Mouse (Mus musculus) kidney, embryonic 16.5 days (tissue): ENCODE measurements around the gene Crmp1. TPM values are rescaled to one million over a fixed set of nuclear protein-coding genes. Genes with fewer than 3 reads are reported as not detected.

Source experiments
- ATAC-seq: fragments of 200-750 bp; cut with Nextera tagmentation; 2 replicates; pipeline ENCODE4 v1.8.0; 2017; ENCODE audit warnings: moderate TSS enrichment; ENCODE audit not compliant: low FRiP score, low TSS enrichment
- H3K27ac ChIP-seq: fragments of 300-500 bp; sonication (generic); 2 replicates; pipeline ENCODE4 v1.5.1; 2014; ENCODE audit warnings: low read length
- H3K27me3 ChIP-seq: fragments of 300-500 bp; sonication (generic); 2 replicates; pipeline ENCODE4 v1.6.1; 2014; ENCODE audit warnings: low read length, control low read depth, mixed read lengths; ENCODE audit not compliant: insufficient read depth
- H3K36me3 ChIP-seq: fragments of 300-500 bp; sonication (generic); 2 replicates; pipeline ENCODE4 v1.6.1; 2014; ENCODE audit warnings: low read length, control low read depth, mixed read lengths; ENCODE audit not compliant: insufficient read depth
- H3K4me1 ChIP-seq: fragments of 300-500 bp; sonication (generic); 2 replicates; pipeline ENCODE4 v1.6.1; 2014; ENCODE audit warnings: low read length, control low read depth, mixed read lengths; ENCODE audit not compliant: insufficient read depth
- H3K4me2 ChIP-seq: fragments of 300-500 bp; sonication (generic); replicated peaks from 2 replicates; pipeline ENCODE4 v1.6.1; 2014; ENCODE audit warnings: low read depth, low read length
- H3K4me3 ChIP-seq: fragments of 300-500 bp; sonication (generic); 2 replicates; pipeline ENCODE4 v1.5.1; 2014; ENCODE audit warnings: mild to moderate bottlenecking, low read length
- H3K9ac ChIP-seq: fragments of 300-500 bp; sonication (generic); replicated peaks from 2 replicates; pipeline ENCODE4 v1.6.1; 2014; ENCODE audit warnings: low read length
- H3K9me3 ChIP-seq: fragments of 300-500 bp; sonication (generic); 2 replicates; pipeline ENCODE4 v1.6.1; 2016; ENCODE audit warnings: low read length, control low read depth
- WGBS: fragments of 180-500 bp; shearing (Covaris S2); extraction: QIAGEN DNeasy Blood & Tissue Kit; methylation state at CpG from one replicate; pipeline ENCODE4 v1.1.7; 2014; 5-methylcytosine and 5-hydroxymethylcytosine counted together
- polyA plus RNA-seq: library from polyadenylated mRNA; unstranded; fragments of >200 nt; fragmentation: Nextera tagmentation; extraction: Ambion mirVana; gene quantifications from 2 replicates; pipeline ENCODE4 v1.2.1, GENCODE M21; 2015

The Crmp1 gene
- 9.8 and 12.9 TPM in 2 replicates for polyA plus RNA-seq

DNA sequence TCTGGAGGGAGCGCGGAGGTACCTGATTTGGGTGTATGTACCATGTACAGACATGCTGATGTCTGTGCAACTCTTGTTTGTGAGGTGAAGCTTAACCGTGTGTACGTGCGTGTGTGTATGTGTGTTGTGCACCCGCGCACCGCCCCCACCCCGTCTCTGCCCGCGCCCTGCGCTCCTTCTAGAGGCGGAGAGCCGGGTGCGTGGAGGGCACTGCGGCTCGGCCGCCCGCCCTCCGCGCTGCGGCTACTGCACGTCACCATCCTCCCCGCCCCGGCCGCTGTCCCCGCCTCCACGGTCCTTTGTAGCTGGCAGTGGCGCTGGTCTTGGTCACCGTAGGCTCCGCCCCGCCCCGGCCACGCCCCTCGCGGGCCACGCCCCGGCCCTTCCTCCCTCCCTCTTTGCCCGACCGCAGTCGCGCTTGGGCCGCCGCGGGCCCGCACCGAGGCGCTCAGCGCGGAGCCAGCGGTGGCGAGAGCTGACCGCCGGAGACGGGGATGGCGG, at the start of gene Crmp1:
Gene Crmp1, plus strand, starts transcription at position 290 of the 501 bp plus-strand sequence.
- no peak within 1 kb of the TSS for H3K9ac ChIP-seq
- peaks cover 73% of the 10 kb centered on the region for H3K27me3 ChIP-seq
- no peaks in the 10 kb centered on the region for H3K36me3 ChIP-seq
- H3K27ac ChIP-seq = no peak within 1 kb of the TSS
- peak within 1 kb of the TSS; percentile 45 for H3K4me3 ChIP-seq
- WGBS = 1% methylated on average over 26 of the region's 56 CpGs
- ATAC-seq = peak; percentile 70
- no peaks in the 10 kb centered on the region for H3K9me3 ChIP-seq
- H3K4me1 ChIP-seq = peaks cover 26% of the 10 kb centered on the region
- H3K4me2 ChIP-seq = peak within 1 kb of the TSS; percentile 65

DNA sequence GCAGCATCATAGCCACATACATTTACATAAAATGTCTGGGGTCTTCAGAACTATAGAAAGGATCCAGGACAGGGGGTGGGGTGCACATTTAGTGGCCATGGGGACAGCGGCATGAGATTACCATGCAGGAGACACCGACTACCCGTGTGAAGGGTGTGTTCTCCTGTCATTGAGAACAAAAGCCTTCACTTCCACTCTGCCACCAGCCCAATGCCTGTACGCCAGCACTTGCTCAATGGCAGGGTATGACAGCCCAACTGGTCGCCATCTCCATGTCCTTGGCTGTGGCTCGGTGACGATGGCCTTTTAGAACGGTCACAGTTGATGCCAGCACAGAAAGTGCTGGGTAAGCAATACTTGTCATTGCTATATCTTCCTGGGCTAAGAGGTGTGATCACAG, 45.5 kb upstream of the Crmp1 start:
- H3K4me1 ChIP-seq = peaks cover 22% of the 10 kb centered on the region
- no peaks in the 10 kb centered on the region for H3K36me3 ChIP-seq
- no peak overlapping the region for H3K27ac ChIP-seq
- H3K9me3 ChIP-seq = no peaks in the 10 kb centered on the region
- H3K4me3 ChIP-seq = no peak overlapping the region
- H3K4me2 ChIP-seq = no peak overlapping the region
- H3K9ac ChIP-seq = no peak overlapping the region
- WGBS = 86% methylated on average over 8 of the region's 8 CpGs
- no peaks in the 10 kb centered on the region for H3K27me3 ChIP-seq
- no peak for ATAC-seq

DNA sequence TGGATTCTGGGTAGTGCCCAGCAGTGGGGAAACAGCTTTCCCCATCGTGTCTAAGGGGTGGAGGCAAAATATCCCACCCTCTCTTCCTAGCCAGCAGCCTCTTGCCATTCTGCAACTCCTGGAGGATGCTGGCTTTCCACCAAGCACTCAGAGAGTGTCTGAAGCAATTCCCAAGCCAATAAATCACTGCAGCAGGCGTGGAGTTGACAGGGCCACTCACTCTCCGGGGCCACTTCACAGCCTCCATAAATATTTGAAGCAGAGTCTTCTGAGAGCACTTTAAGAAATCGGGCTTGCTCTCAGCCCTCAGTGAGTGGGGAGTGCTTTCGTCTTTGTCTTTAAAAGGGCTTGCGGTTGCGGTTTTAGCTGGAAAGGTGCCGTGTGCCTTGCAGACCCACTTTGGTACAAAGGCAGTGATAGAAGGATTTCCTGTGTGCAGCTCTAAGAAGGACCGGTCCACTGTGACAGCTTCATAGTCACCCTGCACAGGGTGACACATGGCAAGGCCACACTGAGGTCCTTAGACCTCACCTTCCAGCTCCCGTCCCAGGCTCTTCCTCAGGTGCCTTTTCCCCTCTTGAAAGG, 45.0 kb upstream of the Crmp1 start:
- Histone ChIP-seq H3K9ac (no peak overlapping the region), H3K27ac (no peak overlapping the region), H3K27me3 (no peaks in the 10 kb centered on the region), H3K9me3 (no peaks in the 10 kb centered on the region), H3K4me3 (no peak overlapping the region), H3K36me3 (no peaks in the 10 kb centered on the region), H3K4me1 (peaks cover 22% of the 10 kb centered on the region), H3K4me2 (no peak overlapping the region)
- no peak for ATAC-seq
- 19% methylated on average over 10 of the region's 10 CpGs for WGBS

DNA sequence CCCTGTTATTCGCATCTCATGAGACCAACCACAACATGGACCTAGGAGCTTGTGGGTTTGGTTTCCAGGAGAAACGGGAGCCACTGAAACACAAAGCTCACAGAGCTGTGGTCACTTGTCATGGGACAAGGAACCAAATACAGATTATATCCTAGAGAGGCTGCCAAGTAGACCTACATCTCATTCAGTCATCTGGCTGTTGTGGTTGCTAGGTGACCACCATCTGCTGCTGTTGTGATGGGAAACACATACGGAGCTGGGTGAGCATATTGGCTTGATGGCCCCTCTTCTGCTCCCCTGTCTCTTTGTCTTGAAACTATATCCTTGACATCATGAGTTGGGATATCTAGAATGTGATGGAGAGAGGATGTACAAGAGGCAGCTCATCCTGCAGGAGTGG, 44.3 kb upstream of the Crmp1 start:
- 61% methylated on average over 3 of the region's 3 CpGs for WGBS
- Histone ChIP-seq H3K36me3 (no peaks in the 10 kb centered on the region), H3K27ac (no peak overlapping the region), H3K27me3 (no peaks in the 10 kb centered on the region), H3K4me3 (no peak overlapping the region), H3K9me3 (no peaks in the 10 kb centered on the region), H3K4me2 (no peak overlapping the region), H3K4me1 (peaks cover 22% of the 10 kb centered on the region), H3K9ac (no peak overlapping the region)
- no peak for ATAC-seq

DNA sequence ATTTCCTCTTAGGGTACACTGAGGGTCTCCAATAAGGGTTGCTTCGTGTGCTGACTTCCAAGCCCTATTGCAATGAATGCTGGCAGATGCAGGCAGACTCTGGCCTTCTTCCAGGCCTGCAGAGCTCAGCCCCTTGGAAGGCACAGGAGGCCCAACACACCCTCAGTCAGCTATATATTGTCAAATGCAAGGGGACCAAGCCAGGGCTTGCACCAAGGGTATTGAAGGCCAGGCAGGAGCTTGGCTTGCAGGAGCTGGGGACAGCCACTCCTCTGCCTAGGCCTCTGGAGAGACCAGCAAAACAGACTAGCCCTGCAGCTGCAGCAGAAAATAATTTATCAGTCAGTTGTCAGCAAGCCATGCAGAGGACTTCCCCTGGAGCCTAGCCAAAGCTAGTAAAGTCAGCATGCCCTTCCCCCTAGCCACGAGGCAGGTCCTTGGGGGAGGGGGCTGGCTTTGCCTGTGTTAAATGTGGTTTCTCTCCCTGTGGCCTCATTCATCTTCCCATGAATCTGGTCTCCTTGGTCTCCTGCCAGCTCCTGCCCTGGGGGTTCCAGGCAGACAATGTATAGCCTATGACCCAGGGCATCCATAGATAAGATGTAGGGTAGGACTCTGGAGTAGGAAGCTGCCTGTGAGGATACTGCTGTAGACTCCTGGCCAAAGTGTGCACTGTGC, 43.6 kb upstream of the Crmp1 start:
- H3K27ac ChIP-seq = no peak overlapping the region
- 22% methylated on average over 2 of the region's 2 CpGs for WGBS
- no peaks in the 10 kb centered on the region for H3K27me3 ChIP-seq

DNA sequence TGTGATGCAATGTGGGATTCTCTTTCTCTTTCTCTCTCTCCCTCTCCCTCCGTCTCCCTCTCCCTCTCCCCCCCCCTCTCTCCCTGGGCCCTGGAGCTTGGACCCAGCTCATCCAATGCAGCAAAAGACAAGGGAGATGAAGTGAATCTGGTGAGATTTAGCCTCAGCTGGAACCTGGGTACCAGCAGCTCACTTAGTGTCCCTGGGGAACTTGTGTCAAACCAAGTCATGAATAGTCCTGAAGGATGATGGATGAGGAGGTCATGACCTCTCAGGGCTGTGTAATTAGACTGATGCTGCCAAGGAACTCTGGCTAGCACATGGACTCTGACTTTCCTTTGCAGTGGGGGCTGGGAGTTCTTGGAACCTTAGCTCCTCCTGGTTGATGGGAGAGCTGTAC, 39.5 kb upstream of the Crmp1 start:
- Histone ChIP-seq H3K4me3 (no peak overlapping the region), H3K9ac (no peak overlapping the region), H3K27me3 (no peaks in the 10 kb centered on the region), H3K4me1 (peaks cover 13% of the 10 kb centered on the region), H3K36me3 (no peaks in the 10 kb centered on the region), H3K27ac (no peak overlapping the region), H3K4me2 (no peak overlapping the region), H3K9me3 (no peaks in the 10 kb centered on the region)
- 17% methylated on average over 1 of the region's 1 CpGs for WGBS
- ATAC-seq = no peak

More for the DNA sequence above, 43.6 kb upstream of the Crmp1 start:
- no peak overlapping the region for H3K4me3 ChIP-seq
- H3K9ac ChIP-seq = no peak overlapping the region
- peaks cover 22% of the 10 kb centered on the region for H3K4me1 ChIP-seq
- H3K36me3 ChIP-seq = no peaks in the 10 kb centered on the region
- no peak overlapping the region for H3K4me2 ChIP-seq
- ATAC-seq = peak; percentile 77
- no peaks in the 10 kb centered on the region for H3K9me3 ChIP-seq

DNA sequence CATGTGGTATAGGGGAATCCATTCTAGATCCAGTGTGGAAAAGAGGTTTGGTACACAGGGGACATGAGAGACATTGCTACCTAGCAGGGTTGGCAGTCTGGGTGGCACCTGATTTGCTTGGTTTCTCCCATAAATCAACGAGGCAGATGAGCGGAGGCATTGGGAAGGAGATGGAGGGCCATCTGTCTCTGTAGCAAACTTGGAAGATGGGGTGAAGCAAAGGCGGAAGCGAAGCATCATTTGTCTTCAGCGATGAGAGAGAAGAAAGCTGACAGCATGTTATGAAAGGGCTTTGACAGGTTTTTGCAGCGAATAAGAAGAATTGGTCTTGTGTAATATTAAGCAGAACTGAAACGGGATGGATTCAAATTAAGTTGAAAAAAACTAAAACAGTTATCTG, 36.9 kb upstream of the Crmp1 start:
- H3K36me3 ChIP-seq = no peaks in the 10 kb centered on the region
- H3K27ac ChIP-seq = no peak overlapping the region
- H3K9ac ChIP-seq = no peak overlapping the region
- H3K9me3 ChIP-seq = no peaks in the 10 kb centered on the region
- 81% methylated on average over 7 of the region's 7 CpGs for WGBS
- H3K4me3 ChIP-seq = no peak overlapping the region
- no peaks in the 10 kb centered on the region for H3K27me3 ChIP-seq
- ATAC-seq = no peak
- no peaks in the 10 kb centered on the region for H3K4me1 ChIP-seq
- H3K4me2 ChIP-seq = no peak overlapping the region

DNA sequence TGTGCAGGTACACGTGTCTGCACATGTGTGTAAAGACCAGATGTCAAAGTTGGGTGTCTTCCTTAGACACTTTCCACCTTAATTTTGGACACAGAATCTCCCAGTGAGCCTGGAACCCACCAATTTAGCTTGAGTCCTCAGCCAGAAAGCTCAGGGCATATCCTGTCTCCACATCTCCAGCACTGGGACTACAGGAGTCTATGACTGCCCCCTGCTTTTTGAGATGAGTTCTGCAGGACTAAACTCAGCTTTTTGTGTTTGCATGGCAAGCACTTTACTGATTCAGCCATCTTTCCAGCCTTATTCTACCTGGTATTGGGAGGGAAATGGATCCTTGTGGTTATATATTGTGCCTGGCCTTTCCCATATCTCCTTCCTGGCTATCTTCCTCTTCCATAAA, 36.3 kb upstream of the Crmp1 start:
- 63% methylated on average over 1 of the region's 1 CpGs for WGBS
- no peaks in the 10 kb centered on the region for H3K27me3 ChIP-seq
- ATAC-seq = no peak

DNA sequence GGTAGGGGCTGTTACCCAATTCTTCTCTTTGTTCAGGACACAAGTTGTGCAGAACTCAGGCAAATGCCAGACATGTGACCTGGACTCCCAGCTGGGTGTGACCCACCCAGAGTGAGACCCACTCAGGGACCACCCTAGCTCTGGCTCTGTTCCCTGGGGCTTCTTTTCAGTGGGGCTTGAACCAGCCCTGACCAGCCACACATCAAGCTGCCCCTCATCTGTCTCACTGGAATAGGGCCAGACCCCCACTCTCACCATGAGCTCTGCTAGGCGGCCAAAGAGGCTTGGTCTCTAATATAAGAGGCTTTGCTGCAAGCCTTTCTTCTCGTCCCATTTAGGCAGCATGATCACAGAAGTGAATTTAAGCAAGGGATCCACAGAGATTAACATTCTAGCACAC, 35.4 kb upstream of the Crmp1 start:
- H3K4me1 ChIP-seq = no peaks in the 10 kb centered on the region
- H3K36me3 ChIP-seq = no peaks in the 10 kb centered on the region
- no peaks in the 10 kb centered on the region for H3K9me3 ChIP-seq
- no peak overlapping the region for H3K4me2 ChIP-seq
- no peak overlapping the region for H3K9ac ChIP-seq
- no peak overlapping the region for H3K4me3 ChIP-seq
- no peaks in the 10 kb centered on the region for H3K27me3 ChIP-seq
- H3K27ac ChIP-seq = no peak overlapping the region
- WGBS = 56% methylated on average over 2 of the region's 2 CpGs
- ATAC-seq = no peak

More for the DNA sequence above, 36.3 kb upstream of the Crmp1 start:
- Histone ChIP-seq H3K27ac (no peak overlapping the region), H3K9me3 (no peaks in the 10 kb centered on the region), H3K4me1 (no peaks in the 10 kb centered on the region), H3K4me2 (no peak overlapping the region), H3K36me3 (no peaks in the 10 kb centered on the region), H3K4me3 (no peak overlapping the region), H3K9ac (no peak overlapping the region)
